Comparison of ENCODE assay signal across 8 mouse cellular contexts in the genomic region with DNA sequence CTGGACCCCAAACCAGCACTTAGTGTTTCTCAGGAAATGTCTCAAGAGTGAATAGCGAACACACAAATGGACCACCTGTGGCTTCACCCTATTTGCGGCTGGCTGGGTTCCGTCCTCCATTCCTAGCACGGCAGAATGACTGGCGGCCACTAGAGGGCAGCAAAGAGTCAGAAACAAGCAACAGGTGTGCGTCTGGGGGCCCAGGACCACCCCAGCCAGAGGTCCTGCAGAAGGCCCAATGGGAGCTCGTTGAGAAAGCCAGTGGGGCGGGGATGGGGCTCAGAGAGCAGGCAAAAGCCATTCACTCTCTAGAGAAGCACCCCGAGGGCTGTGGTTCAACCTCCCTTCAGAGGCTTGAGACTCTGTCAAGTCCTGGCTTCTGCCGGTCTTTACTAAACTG.
DNase-seq lines count a peak whose midpoint lies in the region; ATAC-seq and TF ChIP-seq lines count a peak whose summit lies in the region.

No protein-coding gene starts in this region.

- intact Hi-C loops in left cerebral cortex, postnatal 10 days (cut with DNase I), result loop anchor here (10.0 kb wide), 1 partner anchor 240 kb away; no protein-coding TSS in a partner anchor

- no peaks in the 10 kb centered on the region for H3K36me3 ChIP-seq in forebrain, embryonic 15.5 days
- H3K36me3 ChIP-seq in hindbrain, postnatal 0 days (ENCODE audit: insufficient read depth, low read length), result no peaks in the 10 kb centered on the region
- no peaks in the 10 kb centered on the region for H3K36me3 ChIP-seq in midbrain, embryonic 14.5 days (ENCODE audit: control insufficient read depth, insufficient read depth, low read length)

- peak; percentile 95 for TF ChIP-seq CTCF in hindbrain, postnatal 0 days (IDR thresholded peaks at IDR 0.05; ENCODE audit: low read depth)

- H3K4me1 ChIP-seq in forebrain, embryonic 15.5 days, result no peaks in the 10 kb centered on the region
- H3K4me1 ChIP-seq in hindbrain, postnatal 0 days (ENCODE audit: insufficient read depth, low read length), result 0 out of 2 replicates have a peak, but pooled peaks cover 2% of the 10 kb centered on the region
- H3K4me1 ChIP-seq in midbrain, embryonic 14.5 days (ENCODE audit: control insufficient read depth, insufficient read depth, low read length), result 0 out of 2 replicates have a peak, but pooled peaks cover 3% of the 10 kb centered on the region

- WGBS in forebrain, embryonic 15.5 days, result 3% methylated on average over 10 of the region's 10 CpGs
- WGBS in hindbrain, postnatal 0 days, result 7% methylated on average over 10 of the region's 10 CpGs
- 7% methylated on average over 10 of the region's 10 CpGs for WGBS in midbrain, embryonic 14.5 days

- no peak overlapping the region for H3K9ac ChIP-seq in forebrain, embryonic 15.5 days (replicated peaks)
- H3K9ac ChIP-seq in hindbrain, postnatal 0 days (replicated peaks; ENCODE audit: low read length), result no peak overlapping the region
- H3K9ac ChIP-seq in midbrain, embryonic 14.5 days (replicated peaks; ENCODE audit: low read length), result no peak overlapping the region

- no peak overlapping the region for H3K27ac ChIP-seq in forebrain, embryonic 15.5 days (replicated peaks)
- no peak overlapping the region for H3K27ac ChIP-seq in hindbrain, postnatal 0 days
- H3K27ac ChIP-seq in midbrain, embryonic 14.5 days (replicated peaks; ENCODE audit: low read depth, low read length), result no peak overlapping the region

- DNase-seq in CD4-positive, CD25-positive, alpha-beta regulatory T cell, adult 2 months (ENCODE audit: low read depth, low spot score), result peak; percentile 75
- peak; percentile 42 for DNase-seq in c-Kit-positive CD71-negative TER-119-negative erythroid progenitor cells, embryonic 14.5 days (ENCODE audit: low read depth)
- DNase-seq in hindbrain, postnatal 0 days (ENCODE audit: low spot score), result peak; percentile 88
- peak; percentile 45 to 79 for DNase-seq in left cerebral cortex, postnatal 10 days (ENCODE audit: extremely low spot score in 1 of 2, low spot score in 2 of 2)
- peak; percentile 89 for DNase-seq in midbrain, embryonic 14.5 days
- DNase-seq in spleen, postnatal 10 days (ENCODE audit: low spot score in 2 of 2), result peak; percentile 53 to 80

- peaks cover 33% of the 10 kb centered on the region for H3K27me3 ChIP-seq in forebrain, embryonic 15.5 days
- H3K27me3 ChIP-seq in hindbrain, postnatal 0 days (ENCODE audit: insufficient read depth, low read length), result peaks cover 13% of the 10 kb centered on the region; the same call in 1 of the 2 replicates
- H3K27me3 ChIP-seq in midbrain, embryonic 14.5 days (ENCODE audit: control insufficient read depth, insufficient read depth, low read length), result peaks cover 6% of the 10 kb centered on the region

- H3K4me2 ChIP-seq in forebrain, embryonic 15.5 days (replicated peaks), result no peak overlapping the region
- H3K4me2 ChIP-seq in hindbrain, postnatal 0 days (ENCODE audit: low read depth, low read length), result no peak overlapping the region
- no peak overlapping the region for H3K4me2 ChIP-seq in midbrain, embryonic 14.5 days (ENCODE audit: low read length)

- no peak for ATAC-seq in CD4-positive, CD25-positive, alpha-beta regulatory T cell, adult 4 months
- 0 out of 2 replicates have a peak, but pooled peaks have one; percentile 39 for ATAC-seq in forebrain, embryonic 15.5 days (replicated peaks)
- ATAC-seq in hindbrain, postnatal 0 days, result peak; percentile 63; the same call in 1 of the 2 replicates
- 0 out of 2 replicates have a peak, but pooled peaks have one; percentile 53 for ATAC-seq in midbrain, embryonic 14.5 days (ENCODE audit: low FRiP score, low TSS enrichment)

- no peak overlapping the region for H3K4me3 ChIP-seq in forebrain, embryonic 15.5 days
- no peak overlapping the region for H3K4me3 ChIP-seq in hindbrain, postnatal 0 days (ENCODE audit: low read length)
- H3K4me3 ChIP-seq in midbrain, embryonic 14.5 days (replicated peaks; ENCODE audit: low read depth, low read length), result no peak overlapping the region

- no peaks in the 10 kb centered on the region for H3K9me3 ChIP-seq in forebrain, embryonic 15.5 days
- H3K9me3 ChIP-seq in hindbrain, postnatal 0 days (ENCODE audit: low read length), result no peaks in the 10 kb centered on the region
- no peaks in the 10 kb centered on the region for H3K9me3 ChIP-seq in midbrain, embryonic 14.5 days (ENCODE audit: control insufficient read depth, low read length)
